Mouse (Mus musculus) thymus, adult 2 months (tissue): ENCODE measurements around the gene Trim71. TPM values are rescaled to one million over a fixed set of nuclear protein-coding genes. Genes with fewer than 3 reads are reported as not detected.

Experiments
- DNase-seq: peaks from one replicate; pipeline ENCODE4 v3.0.0; 2021
- H3K27ac ChIP-seq: fragments of 200-500 bp; 2 replicates; pipeline ENCODE4 v1.5.1; 2012; ENCODE audit warnings: low read length, control low read depth; ENCODE audit not compliant: control insufficient read depth, insufficient read depth
- H3K27me3 ChIP-seq: fragments of 200-500 bp; 2 replicates; pipeline ENCODE4 v1.6.1; 2012; ENCODE audit warnings: mild to moderate bottlenecking, low read length, moderate library complexity, mixed read lengths; ENCODE audit not compliant: control insufficient read depth, insufficient read depth
- H3K36me3 ChIP-seq: fragments of 200-500 bp; 2 replicates; pipeline ENCODE4 v1.6.1; 2012; ENCODE audit warnings: mild to moderate bottlenecking, low read length, moderate library complexity; ENCODE audit not compliant: control insufficient read depth, insufficient read depth
- H3K4me1 ChIP-seq: fragments of 200-500 bp; replicated peaks from 2 replicates; pipeline ENCODE4 v1.6.1; 2012; ENCODE audit warnings: low read length; ENCODE audit not compliant: control insufficient read depth, insufficient read depth
- H3K4me3 ChIP-seq: fragments of 200-500 bp; 2 replicates; pipeline ENCODE4 v1.5.1; 2012; ENCODE audit warnings: mild to moderate bottlenecking, low read length, control low read depth, moderate library complexity; ENCODE audit not compliant: control insufficient read depth, insufficient read depth
- CTCF ChIP-seq: fragments of 200-500 bp; IDR thresholded peaks from 2 replicates; pipeline ENCODE4 v1.5.1; 2012; ENCODE audit warnings: mild to moderate bottlenecking, control low read depth, low read length, moderate library complexity, borderline replicate concordance; ENCODE audit not compliant: control insufficient read depth, poor library complexity, insufficient read depth; ENCODE audit errors: extremely low read depth
- POLR2A ChIP-seq: fragments of 200-500 bp; IDR thresholded peaks from 2 replicates; pipeline ENCODE4 v1.6.1; 2012; ENCODE audit warnings: mild to moderate bottlenecking, low read length, control low read depth, moderate library complexity; ENCODE audit not compliant: control insufficient read depth, poor library complexity, insufficient read depth; ENCODE audit errors: extremely low read depth
- WGBS: fragments of 180-500 bp; shearing (Covaris S2); methylation state at CpG from one replicate; pipeline ENCODE4 v1.1.7; 2018; 5-methylcytosine and 5-hydroxymethylcytosine counted together
- polyA plus RNA-seq: library from polyadenylated mRNA; depleted of rRNA; stranded (reverse); fragments of >200 nt; gene quantifications from 2 replicates; pipeline ENCODE4 v1.2.3, GENCODE M21; 2012

Trim71 gene
- polyA plus RNA-seq, 1 experiment: not detected

DNA sequence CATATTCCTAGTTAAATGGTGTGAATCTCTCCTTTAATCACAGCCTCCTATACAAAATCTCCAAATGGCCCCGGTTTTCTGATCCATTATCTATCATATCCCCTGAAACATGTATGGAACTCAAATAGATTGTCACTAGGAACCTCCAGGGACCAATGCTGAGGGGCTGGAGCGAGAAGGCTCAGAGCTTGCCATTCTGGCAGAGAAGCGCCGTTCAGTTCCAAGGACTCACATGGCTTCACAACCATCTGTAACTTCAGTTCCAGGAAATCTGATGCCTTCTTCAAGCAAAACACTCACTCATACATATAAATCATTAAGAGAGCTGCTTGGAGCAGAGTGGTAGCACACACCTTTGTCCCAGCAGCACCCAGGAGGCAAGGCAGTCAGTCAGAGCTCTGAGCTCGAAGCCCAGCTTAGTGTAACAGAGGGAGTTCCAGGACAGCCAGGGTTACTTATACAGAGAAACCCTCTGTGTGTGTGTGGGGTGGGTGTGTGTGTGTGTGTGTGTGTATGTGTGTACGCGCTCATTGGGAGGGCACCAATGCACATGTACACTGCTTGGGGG, 25.1 kb downstream of the Trim71 start:
- no peaks in the 10 kb centered on the region for H3K36me3 ChIP-seq
- H3K4me3 ChIP-seq: no peak overlapping the region
- TF ChIP-seq CTCF: no peak
- no peak for TF ChIP-seq POLR2A
- no peak overlapping the region for H3K27ac ChIP-seq
- WGBS: 91% methylated on average over 7 of the region's 7 CpGs
- DNase-seq: no peak
- no peaks in the 10 kb centered on the region for H3K27me3 ChIP-seq
- peaks cover 3% of the 10 kb centered on the region; the same call in 1 of the 2 replicates for H3K4me1 ChIP-seq

DNA sequence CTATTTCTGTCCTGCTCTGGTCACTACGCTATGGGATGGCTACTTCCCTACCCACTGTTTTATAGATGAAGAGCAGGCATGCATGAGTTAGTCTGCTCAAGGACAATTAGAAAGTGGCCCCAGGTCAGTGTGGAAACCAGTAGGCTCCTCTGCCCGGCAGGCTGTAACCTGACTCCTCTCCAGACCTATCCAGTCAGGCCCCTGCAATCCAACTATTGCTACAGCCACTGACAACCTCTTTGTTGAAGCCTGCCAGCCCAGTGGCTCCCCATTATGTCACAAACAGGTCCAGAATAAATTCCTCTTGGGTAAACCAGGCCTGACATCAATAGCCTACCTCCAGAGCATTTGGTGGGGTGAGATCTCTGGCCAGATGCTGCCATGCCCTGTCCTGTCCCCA, 27.5 kb downstream of the Trim71 start:
- no peaks in the 10 kb centered on the region for H3K27me3 ChIP-seq
- no peak for TF ChIP-seq POLR2A
- no peak for TF ChIP-seq CTCF
- DNase-seq: no peak
- H3K4me3 ChIP-seq: no peak overlapping the region
- H3K4me1 ChIP-seq: no peaks in the 10 kb centered on the region
- WGBS: 97% methylated on average over 2 of the region's 2 CpGs
- no peaks in the 10 kb centered on the region for H3K36me3 ChIP-seq
- H3K27ac ChIP-seq: no peak overlapping the region; the same call in 1 of the 2 replicates

DNA sequence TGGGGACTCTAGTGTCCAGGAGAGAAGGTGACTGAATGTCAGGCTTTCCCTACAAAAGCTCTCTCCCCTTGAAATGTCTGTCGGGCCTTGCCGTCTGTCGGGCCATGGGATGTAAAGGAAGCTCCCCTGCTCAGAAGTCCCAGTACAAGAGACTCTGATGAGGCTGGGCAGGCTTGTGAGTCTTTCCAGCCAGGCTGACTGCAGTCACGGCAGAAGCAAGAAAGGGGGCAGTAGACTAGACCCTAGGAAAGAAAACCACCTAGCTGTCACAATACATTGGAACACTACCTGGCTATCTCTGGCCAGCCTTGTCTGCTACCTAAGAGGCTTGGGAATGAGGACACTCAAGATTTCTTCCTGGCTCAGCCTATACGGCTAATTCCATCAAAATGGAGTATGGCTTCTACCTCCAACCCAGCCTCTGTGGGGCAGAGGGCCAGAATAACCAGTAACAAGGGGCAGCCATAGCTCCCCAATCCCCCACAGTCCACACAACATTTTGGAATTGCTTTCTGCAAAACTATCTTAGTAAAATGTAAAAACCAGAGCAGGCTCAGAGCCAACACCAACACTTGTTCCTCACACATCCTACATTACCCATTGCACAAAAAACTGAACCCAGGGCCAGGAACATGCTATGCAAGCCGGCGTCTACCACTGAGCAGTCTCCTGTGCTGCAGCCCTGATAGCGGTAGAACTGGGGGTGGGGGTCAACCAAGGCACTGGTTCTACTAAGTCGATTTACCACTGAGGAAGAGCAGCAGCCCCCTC, 29.2 kb downstream of the Trim71 start:
- no peak overlapping the region for H3K27ac ChIP-seq
- no peak for DNase-seq
- H3K27me3 ChIP-seq: no peaks in the 10 kb centered on the region
- no peak overlapping the region for H3K4me3 ChIP-seq
- no peaks in the 10 kb centered on the region for H3K36me3 ChIP-seq
- TF ChIP-seq POLR2A: no peak
- no peaks in the 10 kb centered on the region for H3K4me1 ChIP-seq
- 94% methylated on average over 9 of the region's 9 CpGs for WGBS

- Histone ChIP-seq H3K27ac (no peak overlapping the region), H3K27me3 (no peaks in the 10 kb centered on the region), H3K4me1 (no peaks in the 10 kb centered on the region), H3K4me3 (no peak overlapping the region), H3K36me3 (no peaks in the 10 kb centered on the region)
- WGBS: 88% methylated on average over 4 of the region's 4 CpGs
- TF ChIP-seq CTCF: no peak
- TF ChIP-seq POLR2A: no peak
- DNase-seq: no peak
Measured at GRCm38 (mm10) chr9:114533848-114534247, 30.3 kb downstream of the Trim71 start.

DNA sequence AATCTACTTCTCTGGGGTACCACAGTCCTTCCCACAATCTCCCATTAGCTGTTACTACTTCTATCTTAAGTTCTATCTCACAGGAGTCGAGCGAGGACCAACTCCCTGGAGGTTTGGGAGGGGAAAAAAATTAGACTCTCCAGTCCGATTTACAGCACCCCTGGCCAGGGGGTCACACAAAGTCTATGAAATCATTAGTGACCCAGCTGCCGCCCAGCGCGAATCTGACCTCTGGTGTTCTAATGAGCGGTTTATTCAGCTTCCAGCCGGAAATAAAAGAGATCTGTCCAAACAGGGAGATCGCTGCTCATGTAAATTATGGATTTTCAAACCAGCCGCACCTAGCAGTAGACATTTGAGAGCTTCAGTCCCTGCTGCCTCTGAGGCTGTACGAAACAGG, 32.9 kb downstream of the Trim71 start:
- no peaks in the 10 kb centered on the region for H3K27me3 ChIP-seq
- 94% methylated on average over 11 of the region's 11 CpGs for WGBS
- H3K4me1 ChIP-seq: peaks cover 5% of the 10 kb centered on the region
- TF ChIP-seq POLR2A (no peak), CTCF (no peak)
- no peak for DNase-seq
- H3K4me3 ChIP-seq: no peak overlapping the region
- H3K36me3 ChIP-seq: no peaks in the 10 kb centered on the region
- no peak overlapping the region for H3K27ac ChIP-seq

- H3K4me1 ChIP-seq: peaks cover 5% of the 10 kb centered on the region
- no peak overlapping the region for H3K4me3 ChIP-seq
- no peak overlapping the region for H3K27ac ChIP-seq
- no peak for DNase-seq
- H3K27me3 ChIP-seq: no peaks in the 10 kb centered on the region
- TF ChIP-seq CTCF (no peak), POLR2A (no peak)
- 91% methylated on average over 9 of the region's 9 CpGs for WGBS
- no peaks in the 10 kb centered on the region for H3K36me3 ChIP-seq
Measured at GRCm38 (mm10) chr9:114528680-114529048, 35.5 kb downstream of the Trim71 start.
